Mouse (Mus musculus) intestine, embryonic 16.5 days (tissue): ENCODE results near the gene Eef1a2. TPM values are rescaled to one million over a fixed set of nuclear protein-coding genes. Genes with fewer than 3 reads are reported as not detected.

Source experiments
- ATAC-seq: fragments of 200-750 bp; cut with Nextera tagmentation; 2 replicates; pipeline ENCODE4 v1.8.0; 2017; ENCODE audit warnings: moderate TSS enrichment, moderate library complexity
- H3K27ac ChIP-seq: fragments of 300-500 bp; sonication (generic); 2 replicates; pipeline ENCODE4 v1.5.1; 2014; ENCODE audit warnings: mild to moderate bottlenecking, low read length
- H3K27me3 ChIP-seq: fragments of 300-500 bp; sonication (generic); replicated peaks from 2 replicates; pipeline ENCODE4 v1.6.1; 2014; ENCODE audit warnings: low read length, control low read depth, mixed read lengths; ENCODE audit not compliant: control insufficient read depth, insufficient read depth
- H3K36me3 ChIP-seq: fragments of 300-500 bp; sonication (generic); 2 replicates; pipeline ENCODE4 v1.6.1; 2014; ENCODE audit warnings: low read length, control low read depth; ENCODE audit not compliant: control insufficient read depth, insufficient read depth
- H3K4me1 ChIP-seq: fragments of 300-500 bp; sonication (generic); 2 replicates; pipeline ENCODE4 v1.6.1; 2014; ENCODE audit warnings: low read length, control low read depth, mixed read lengths; ENCODE audit not compliant: control insufficient read depth, insufficient read depth
- H3K4me2 ChIP-seq: fragments of 300-500 bp; sonication (generic); 2 replicates; pipeline ENCODE4 v1.6.1; 2014; ENCODE audit warnings: low read depth, low read length, control low read depth
- H3K4me3 ChIP-seq: fragments of 300-500 bp; sonication (generic); 2 replicates; pipeline ENCODE4 v1.5.1; 2014; ENCODE audit warnings: mild to moderate bottlenecking, low read length
- H3K9ac ChIP-seq: fragments of 300-500 bp; sonication (generic); 2 replicates; pipeline ENCODE4 v1.6.1; 2014; ENCODE audit warnings: low read depth, low read length
- H3K9me3 ChIP-seq: fragments of 300-500 bp; sonication (generic); 2 replicates; pipeline ENCODE4 v1.6.1; 2016; ENCODE audit warnings: low read length, control low read depth; ENCODE audit not compliant: control insufficient read depth
- WGBS: fragments of 180-500 bp; shearing (Covaris S2); extraction: QIAGEN DNeasy Blood & Tissue Kit; methylation state at CpG from one replicate; pipeline ENCODE4 v1.1.7; 2014; 5-methylcytosine and 5-hydroxymethylcytosine counted together
- polyA plus RNA-seq: library from polyadenylated mRNA; unstranded; fragments of >200 nt; fragmentation: Nextera tagmentation; extraction: Ambion mirVana; gene quantifications from 2 replicates; pipeline ENCODE4 v1.2.1, GENCODE M21; 2015

The Eef1a2 gene
- polyA plus RNA-seq, 1 experiment from 2014 or later: 0.06 TPM

DNA sequence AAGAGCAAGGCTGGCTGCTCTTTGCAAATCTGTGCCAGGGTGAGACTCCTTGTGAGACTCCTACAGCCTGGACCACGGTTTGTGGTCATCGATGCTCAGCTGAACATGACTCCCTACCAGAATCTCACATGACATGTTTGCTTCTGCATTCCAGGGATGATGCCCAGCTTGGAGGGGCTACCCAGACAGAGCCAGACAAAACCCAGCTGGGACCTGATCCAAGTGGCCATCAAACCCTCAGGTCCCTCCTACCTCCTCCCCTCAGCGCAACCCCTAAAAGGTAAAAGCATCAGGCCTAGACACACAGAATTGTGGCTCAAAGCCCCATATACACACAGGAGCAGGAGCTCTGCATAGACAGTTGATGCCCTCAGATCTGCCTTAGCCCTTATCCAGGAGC is 2.5 kb downstream of the Eef1a2 start:
- Histone ChIP-seq H3K4me2 (no peak overlapping the region), H3K27me3 (peaks cover 48% of the 10 kb centered on the region), H3K4me1 (no peaks in the 10 kb centered on the region), H3K9me3 (no peaks in the 10 kb centered on the region), H3K27ac (no peak overlapping the region), H3K4me3 (no peak overlapping the region), H3K9ac (no peak overlapping the region), H3K36me3 (no peaks in the 10 kb centered on the region)
- ATAC-seq: no peak
- 87% methylated on average over 3 of the region's 3 CpGs for WGBS

DNA sequence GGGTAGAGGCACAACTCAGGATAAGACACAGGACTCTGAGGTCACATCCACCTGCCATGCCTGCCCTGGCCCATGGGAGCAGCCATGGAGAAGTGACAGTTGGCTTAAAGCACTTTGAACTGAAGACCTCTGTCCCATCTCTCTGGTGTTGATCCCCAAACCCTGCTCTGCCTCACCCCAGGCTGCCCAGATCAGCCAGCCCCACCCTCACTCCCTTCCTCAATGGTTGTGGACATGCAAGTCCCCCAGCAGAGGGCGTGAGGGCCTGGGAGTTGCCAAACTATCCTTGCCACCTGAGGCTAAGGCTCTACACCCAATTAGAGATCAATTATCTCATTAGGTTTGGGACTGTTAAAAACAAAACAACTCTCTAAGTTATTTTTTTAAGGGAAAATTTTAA is 3.0 kb downstream of the Eef1a2 start:
- peaks cover 46% of the 10 kb centered on the region for H3K27me3 ChIP-seq
- 7% methylated on average over 1 of the region's 1 CpGs for WGBS
- ATAC-seq: no peak

DNA sequence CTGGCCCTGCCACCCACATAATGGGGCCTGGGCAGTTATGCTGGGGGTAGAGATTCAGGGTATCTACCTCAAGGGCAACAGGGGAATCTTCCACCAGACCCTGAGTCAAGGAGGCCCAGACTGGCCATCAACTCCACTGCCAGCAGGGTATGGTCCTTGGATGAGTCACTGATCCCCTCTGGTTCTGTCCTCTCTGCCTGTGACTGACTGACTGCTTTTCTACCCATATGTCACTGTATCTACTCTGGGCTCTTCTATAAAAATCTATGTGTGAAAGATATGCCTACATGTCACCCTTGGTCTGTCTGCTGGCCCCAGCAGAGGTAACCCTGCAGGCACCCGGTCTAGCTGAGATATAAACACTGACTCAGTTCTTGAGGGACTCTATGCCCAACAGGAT is 3.7 kb downstream of the Eef1a2 start:
- H3K9me3 ChIP-seq: no peaks in the 10 kb centered on the region
- ATAC-seq: no peak
- no peak overlapping the region for H3K27ac ChIP-seq
- H3K36me3 ChIP-seq: no peaks in the 10 kb centered on the region
- no peak overlapping the region for H3K9ac ChIP-seq
- H3K4me2 ChIP-seq: no peak overlapping the region
- peaks cover 46% of the 10 kb centered on the region for H3K27me3 ChIP-seq
- WGBS: 90% methylated on average over 1 of the region's 1 CpGs
- no peaks in the 10 kb centered on the region; the same call in 1 of the 2 replicates for H3K4me1 ChIP-seq
- no peak overlapping the region for H3K4me3 ChIP-seq

More for the DNA sequence above, 3.0 kb downstream of the Eef1a2 start:
- Histone ChIP-seq H3K4me1 (no peaks in the 10 kb centered on the region), H3K27ac (no peak overlapping the region), H3K4me2 (no peak overlapping the region), H3K9me3 (no peaks in the 10 kb centered on the region), H3K36me3 (no peaks in the 10 kb centered on the region), H3K4me3 (no peak overlapping the region), H3K9ac (no peak overlapping the region)

DNA sequence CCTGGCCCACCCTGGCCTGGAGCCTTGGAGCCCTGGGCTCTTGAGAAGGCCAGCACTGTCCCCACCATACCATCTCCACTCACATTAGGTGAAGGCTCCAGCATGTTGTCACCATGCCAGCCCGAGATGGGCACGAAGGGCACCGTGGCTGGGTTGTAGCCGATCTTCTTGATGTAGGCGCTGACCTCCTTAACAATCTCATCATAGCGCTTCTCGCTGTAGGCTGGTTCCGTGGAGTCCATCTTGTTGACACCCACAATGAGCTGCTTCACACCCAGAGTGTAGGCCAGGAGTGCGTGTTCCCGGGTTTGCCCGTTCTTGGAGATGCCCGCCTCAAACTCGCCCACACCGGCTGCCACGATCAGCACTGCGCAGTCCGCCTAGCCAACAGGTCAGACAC is 4.1 kb downstream of the Eef1a2 start:
- H3K36me3 ChIP-seq: no peaks in the 10 kb centered on the region
- H3K4me2 ChIP-seq: no peak overlapping the region
- H3K27ac ChIP-seq: no peak overlapping the region
- WGBS: 91% methylated on average over 17 of the region's 17 CpGs
- H3K27me3 ChIP-seq: peaks cover 47% of the 10 kb centered on the region
- peaks cover 3% of the 10 kb centered on the region for H3K4me1 ChIP-seq
- no peak overlapping the region for H3K9ac ChIP-seq
- H3K9me3 ChIP-seq: no peaks in the 10 kb centered on the region
- H3K4me3 ChIP-seq: no peak overlapping the region
- ATAC-seq: no peak

DNA sequence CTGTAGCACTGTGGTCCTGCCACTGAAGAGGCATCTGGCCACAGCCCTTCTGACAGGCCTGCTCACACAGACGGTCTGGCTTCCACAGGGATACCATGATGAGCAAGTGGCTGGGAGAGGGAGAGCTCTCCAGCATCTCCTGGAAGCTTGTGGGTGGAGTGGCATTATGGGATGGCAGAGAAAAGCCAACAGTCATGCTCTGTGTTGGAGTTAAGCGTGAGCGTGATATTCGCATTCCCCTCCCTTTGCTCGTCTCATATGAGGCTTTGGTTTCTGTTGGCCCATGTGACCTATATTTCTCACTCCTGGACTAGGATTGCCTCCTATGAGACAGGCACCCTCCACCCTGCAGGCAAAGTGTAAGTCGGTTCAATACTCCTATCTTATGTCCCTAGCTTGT is 6.5 kb downstream of the Eef1a2 start:
- 71% methylated on average over 6 of the region's 6 CpGs for WGBS
- H3K9me3 ChIP-seq: no peaks in the 10 kb centered on the region
- peaks cover 39% of the 10 kb centered on the region for H3K27me3 ChIP-seq
- no peak overlapping the region for H3K9ac ChIP-seq
- peaks cover 3% of the 10 kb centered on the region for H3K4me1 ChIP-seq
- H3K4me2 ChIP-seq: no peak overlapping the region
- ATAC-seq: no peak
- H3K27ac ChIP-seq: no peak overlapping the region
- no peaks in the 10 kb centered on the region for H3K36me3 ChIP-seq
- H3K4me3 ChIP-seq: no peak overlapping the region

DNA sequence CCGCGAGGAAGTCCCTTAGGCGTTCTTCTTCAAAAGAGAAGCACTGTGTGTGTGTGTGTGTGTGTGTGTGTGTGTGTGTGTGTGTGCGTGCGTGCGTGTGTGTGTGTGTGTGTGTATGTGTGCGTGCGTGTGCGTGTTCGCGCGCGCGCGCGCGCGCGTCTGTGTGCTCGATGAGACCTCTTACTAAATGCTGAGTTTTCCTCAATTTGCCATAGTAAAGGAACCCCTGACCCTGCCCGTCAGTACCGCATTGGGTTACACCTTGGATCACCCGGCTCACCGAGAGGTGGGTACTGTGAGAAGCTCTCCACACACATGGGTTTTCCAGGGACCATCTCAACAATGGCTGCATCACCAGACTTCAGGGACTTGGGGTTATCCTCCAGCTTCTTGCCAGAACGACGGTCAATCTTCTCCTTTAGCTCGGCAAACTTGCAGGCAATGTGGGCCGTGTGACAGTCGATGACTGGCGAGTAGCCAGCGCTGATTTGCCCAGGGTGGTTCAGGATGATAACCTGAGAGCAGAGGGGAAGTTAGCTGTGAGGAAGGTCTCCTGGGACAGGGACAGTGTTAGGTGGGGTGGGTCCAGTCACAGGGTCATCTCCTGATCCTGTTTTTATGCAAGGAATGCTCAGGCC is 8.4 kb downstream of the Eef1a2 start:
- peaks cover 31% of the 10 kb centered on the region for H3K27me3 ChIP-seq
- H3K36me3 ChIP-seq: no peaks in the 10 kb centered on the region
- peak overlapping the region; percentile 88 for H3K4me2 ChIP-seq
- H3K9ac ChIP-seq: no peak overlapping the region
- 12% methylated on average over 31 of the region's 31 CpGs for WGBS
- H3K9me3 ChIP-seq: no peaks in the 10 kb centered on the region
- peak overlapping the region; percentile 49 for H3K4me3 ChIP-seq
- H3K4me1 ChIP-seq: peaks cover 3% of the 10 kb centered on the region
- ATAC-seq: no peak
- H3K27ac ChIP-seq: no peak overlapping the region

DNA sequence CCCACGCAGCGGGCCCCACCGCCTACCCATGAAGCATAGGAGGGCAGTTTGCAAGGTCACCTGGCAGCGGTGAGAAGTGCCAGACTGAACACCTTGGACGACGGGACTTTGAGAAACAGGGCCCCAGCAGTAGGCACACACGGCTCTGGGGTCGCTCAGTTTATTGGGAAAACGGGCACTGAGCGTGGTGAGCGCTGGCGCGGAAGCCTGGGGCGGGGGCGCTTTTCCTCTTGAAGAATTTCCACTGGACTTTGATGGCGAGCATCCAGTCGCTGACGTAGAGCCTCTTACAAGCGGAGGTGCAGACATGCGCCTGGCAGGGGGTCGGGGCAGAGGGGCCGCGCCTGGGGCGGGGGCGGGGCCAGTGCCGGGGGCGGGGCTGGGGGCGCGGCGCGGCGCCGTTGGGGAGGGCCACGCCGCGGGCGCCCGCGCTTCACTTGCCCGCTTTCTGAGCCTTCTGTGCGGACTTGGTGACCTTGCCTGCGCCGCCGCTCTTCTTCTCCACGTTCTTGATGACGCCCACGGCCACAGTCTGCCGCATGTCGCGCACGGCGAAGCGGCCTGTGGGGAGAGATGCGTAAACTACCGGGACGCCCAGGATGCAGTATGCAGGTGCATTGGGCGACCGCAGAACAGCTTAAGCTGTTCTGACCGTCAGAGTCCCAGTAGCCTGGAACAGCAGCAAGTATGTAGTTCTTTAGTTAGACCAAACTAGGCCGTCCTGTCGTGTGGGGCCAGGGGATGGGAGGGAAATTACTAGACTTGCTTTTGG is 9.1 kb downstream of the Eef1a2 start:
- Histone ChIP-seq H3K4me2 (peak overlapping the region; percentile 88), H3K27ac (no peak overlapping the region), H3K9ac (peak overlapping the region; percentile 46; the same call in 1 of the 2 replicates), H3K27me3 (peaks cover 31% of the 10 kb centered on the region), H3K36me3 (no peaks in the 10 kb centered on the region), H3K9me3 (no peaks in the 10 kb centered on the region), H3K4me1 (peaks cover 3% of the 10 kb centered on the region), H3K4me3 (peak overlapping the region; percentile 49)
- ATAC-seq: 0 out of 2 replicates have a peak, but pooled peaks have one; percentile 46
- WGBS: 1% methylated on average over 61 of the region's 61 CpGs

DNA sequence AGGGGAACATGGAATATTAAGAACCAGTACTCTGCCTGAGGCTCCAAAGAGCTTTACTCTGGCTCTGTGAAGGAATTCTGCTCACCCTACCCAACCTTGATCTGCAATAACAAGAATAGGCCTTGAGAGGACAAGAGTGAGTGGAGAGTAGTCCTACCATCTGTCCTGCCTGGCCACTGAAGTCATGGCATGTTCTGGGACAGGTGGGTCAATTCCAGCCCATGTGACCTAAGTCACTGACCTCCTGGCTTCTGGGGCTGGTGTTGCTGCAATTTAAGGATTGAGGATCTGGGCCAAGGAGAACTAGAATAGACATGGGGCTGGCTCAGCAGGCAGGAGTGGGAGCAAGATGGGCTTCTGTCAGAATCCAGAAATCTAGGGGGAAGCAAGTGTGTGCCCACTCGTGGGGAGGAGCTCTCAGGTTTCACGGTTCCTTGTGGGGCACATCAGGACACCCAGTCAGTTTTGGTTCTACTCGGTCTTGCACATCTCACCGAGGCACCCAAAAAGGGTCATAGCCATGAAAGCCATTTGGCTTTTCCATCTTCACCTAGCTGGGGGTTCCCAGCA is 9.8 kb downstream of the Eef1a2 start:
- no peak overlapping the region for H3K9ac ChIP-seq
- H3K4me1 ChIP-seq: peaks cover 3% of the 10 kb centered on the region
- no peak overlapping the region for H3K27ac ChIP-seq
- no peak for ATAC-seq
- no peaks in the 10 kb centered on the region for H3K9me3 ChIP-seq
- H3K27me3 ChIP-seq: peaks cover 31% of the 10 kb centered on the region
- no peak overlapping the region for H3K4me3 ChIP-seq
- 52% methylated on average over 4 of the region's 4 CpGs for WGBS
- H3K4me2 ChIP-seq: no peak overlapping the region
- no peaks in the 10 kb centered on the region for H3K36me3 ChIP-seq

DNA sequence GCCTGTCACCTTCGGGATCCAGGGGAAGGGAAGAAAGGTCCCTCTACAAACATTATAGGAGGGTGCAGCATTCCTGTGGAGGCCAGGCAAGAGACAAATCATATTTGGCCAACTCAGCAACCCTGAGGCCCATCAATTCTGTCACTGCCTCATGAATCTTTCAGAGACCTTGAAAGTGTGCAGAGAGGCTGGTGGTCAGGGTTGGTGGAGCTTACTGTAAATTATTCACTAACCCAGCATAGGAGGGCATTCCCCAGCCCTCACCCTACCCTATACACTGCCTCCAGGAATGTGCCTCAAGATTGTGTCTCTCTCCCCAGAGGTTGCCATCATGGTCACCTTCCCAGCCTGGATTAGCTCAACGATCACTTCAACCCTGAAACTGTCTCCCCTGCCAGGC is 12.1 kb downstream of the Eef1a2 start:
- H3K9me3 ChIP-seq: no peaks in the 10 kb centered on the region
- no peak overlapping the region for H3K4me3 ChIP-seq
- no peak overlapping the region for H3K4me2 ChIP-seq
- peaks cover 25% of the 10 kb centered on the region for H3K27me3 ChIP-seq
- no peak overlapping the region for H3K27ac ChIP-seq
- no peak overlapping the region for H3K9ac ChIP-seq
- peaks cover 3% of the 10 kb centered on the region for H3K4me1 ChIP-seq
- ATAC-seq: no peak
- 79% methylated on average over 2 of the region's 2 CpGs for WGBS
- no peaks in the 10 kb centered on the region for H3K36me3 ChIP-seq
